Mouse (Mus musculus) lung, adult 2 months (tissue): ENCODE measurements around the gene Prg2. TPM values are rescaled to one million over a fixed set of nuclear protein-coding genes. Genes with fewer than 3 reads are reported as not detected.

Experiments used
- DNase-seq: peaks from one replicate; pipeline ENCODE4 v3.0.0; 2022
- H3K4me1 ChIP-seq: fragments of 200-500 bp; 2 replicates; pipeline ENCODE4 v1.6.1; 2011; ENCODE audit warnings: low read length; ENCODE audit not compliant: control insufficient read depth, insufficient read depth
- H3K4me3 ChIP-seq: fragments of 200-500 bp; replicated peaks from 2 replicates; pipeline ENCODE3; 2011; ENCODE audit warnings: low read depth, mild to moderate bottlenecking, control low read depth, low read length; ENCODE audit errors: extremely low read depth
- CTCF ChIP-seq: fragments of 200-500 bp; IDR thresholded peaks from 2 replicates; pipeline ENCODE4 v1.5.1; 2011; ENCODE audit warnings: mild to moderate bottlenecking, low read length, control low read depth; ENCODE audit not compliant: insufficient read depth
- POLR2A ChIP-seq: fragments of 200-500 bp; IDR thresholded peaks from 2 replicates; pipeline ENCODE4 v1.6.1; 2011; ENCODE audit warnings: low read depth, mild to moderate bottlenecking, control low read depth, low read length, borderline replicate concordance; ENCODE audit errors: extremely low read depth
- WGBS: fragments of 180-500 bp; shearing (Covaris S2); methylation state at CpG from one replicate; pipeline ENCODE4 v1.1.7; 2018; 5-methylcytosine and 5-hydroxymethylcytosine counted together
- polyA plus RNA-seq: library from polyadenylated mRNA; depleted of rRNA; stranded (reverse); fragments of >200 nt; gene quantifications from 2 replicates; pipeline ENCODE4 v1.2.3, GENCODE M21; 2012

Prg2 gene
- polyA plus RNA-seq, 1 experiment, result 1.2 TPM

GRCm38 (mm10) chr2:84958588-84959264 lies 21.5 kb upstream of the Prg2 start:
- 83% methylated on average over 11 of the region's 11 CpGs for WGBS
- DNase-seq, result no peak
- Histone ChIP-seq H3K4me1 (no peaks in the 10 kb centered on the region), H3K4me3 (no peak overlapping the region)
- TF ChIP-seq POLR2A, result no peak
- no peak for TF ChIP-seq CTCF

GRCm38 (mm10) chr2:84961300-84961699 lies 19.0 kb upstream of the Prg2 start:
- no peaks in the 10 kb centered on the region for H3K4me1 ChIP-seq
- H3K4me3 ChIP-seq, result no peak overlapping the region
- 27% methylated on average over 2 of the region's 2 CpGs for WGBS
- no peak for DNase-seq
- TF ChIP-seq CTCF (peak; percentile 8; the same call in 1 of the 2 replicates), POLR2A (no peak)

GRCm38 (mm10) chr2:84961901-84962300 lies 18.4 kb upstream of the Prg2 start:
- TF ChIP-seq POLR2A, result no peak
- no peak for DNase-seq

GRCm38 (mm10) chr2:84962906-84963507 lies 17.3 kb upstream of the Prg2 start:
- no peak for DNase-seq
- WGBS, result 36% methylated on average over 6 of the region's 6 CpGs
- Histone ChIP-seq H3K4me3 (no peak overlapping the region), H3K4me1 (no peaks in the 10 kb centered on the region)
- TF ChIP-seq CTCF (no peak), POLR2A (no peak)

More at GRCm38 (mm10) chr2:84961901-84962300, 18.4 kb upstream of the Prg2 start:
- WGBS, result 82% methylated on average over 3 of the region's 3 CpGs
- no peak overlapping the region for H3K4me3 ChIP-seq
- no peaks in the 10 kb centered on the region for H3K4me1 ChIP-seq

- H3K4me3 ChIP-seq, result no peak overlapping the region
- no peak for DNase-seq
- WGBS, result 85% methylated on average over 7 of the region's 7 CpGs
- TF ChIP-seq CTCF (no peak), POLR2A (no peak)
- H3K4me1 ChIP-seq, result no peaks in the 10 kb centered on the region
Measured at GRCm38 (mm10) chr2:84964111-84964801, 16.0 kb upstream of the Prg2 start.

- DNase-seq, result no peak
- TF ChIP-seq POLR2A (no peak), CTCF (no peak)
- H3K4me1 ChIP-seq, result no peaks in the 10 kb centered on the region
- no peak overlapping the region for H3K4me3 ChIP-seq
- WGBS, result 72% methylated on average over 5 of the region's 5 CpGs
Measured at GRCm38 (mm10) chr2:84967318-84967991, 12.8 kb upstream of the Prg2 start.

- no peak overlapping the region for H3K4me3 ChIP-seq
- no peaks in the 10 kb centered on the region for H3K4me1 ChIP-seq
- DNase-seq, result no peak
- 90% methylated on average over 2 of the region's 2 CpGs for WGBS
- TF ChIP-seq POLR2A (no peak), CTCF (no peak)
Measured at GRCm38 (mm10) chr2:84975580-84975979, 4.7 kb upstream of the Prg2 start.

- Histone ChIP-seq H3K4me3 (no peak within 1 kb of the TSS), H3K4me1 (no peaks in the 10 kb centered on the region; the same call in 1 of the 2 replicates)
- DNase-seq, result no peak
- 65% methylated on average over 1 of the region's 1 CpGs for WGBS
- TF ChIP-seq POLR2A (no peak), CTCF (no peak)
Measured at GRCm38 (mm10) chr2:84987930-84988329, 7.7 kb downstream of the Prg2 start, which contains the start of gene Prg3. Prg3 (plus strand) TSS chr2:84988215.

- no peak overlapping the region for H3K4me3 ChIP-seq
- DNase-seq, result no peak
- no peak for TF ChIP-seq POLR2A
- TF ChIP-seq CTCF, result no peak
- H3K4me1 ChIP-seq, result peaks cover 4% of the 10 kb centered on the region; the same call in 1 of the 2 replicates
- 78% methylated on average over 2 of the region's 2 CpGs for WGBS
Measured at GRCm38 (mm10) chr2:84996376-84996775, 16.1 kb downstream of the Prg2 start.
